Mouse (Mus musculus) intestine, embryonic 14.5 days (tissue): ENCODE results near the gene Il27. TPM values are rescaled to one million over a fixed set of nuclear protein-coding genes. Genes with fewer than 3 reads are reported as not detected.
"Not testable (repeated sequence)": the region's sequence is repeated elsewhere in the genome, so short reads cannot be mapped to it uniquely, and the experiment has no call there.

ENCODE experiments used
- ATAC-seq: fragments of 200-750 bp; cut with Nextera tagmentation; replicated peaks from 2 replicates; pipeline ENCODE4 v1.8.0; 2017; ENCODE audit warnings: low read depth, moderate number of reproducible peaks, moderate TSS enrichment, moderate library complexity; ENCODE audit not compliant: low FRiP score, low TSS enrichment
- DNase-seq: peaks from one replicate; pipeline ENCODE4 v3.0.0-alpha.2; 2018; ENCODE audit warnings: low spot score
- H3K27ac ChIP-seq: fragments of 300-500 bp; sonication (generic); 2 replicates; pipeline ENCODE4 v1.5.1; 2014; ENCODE audit warnings: low read depth, mild to moderate bottlenecking, control low read depth
- H3K27me3 ChIP-seq: fragments of 300-500 bp; sonication (generic); replicated peaks from 2 replicates; pipeline ENCODE4 v1.6.1; 2014; ENCODE audit warnings: low read length, control low read depth; ENCODE audit not compliant: control insufficient read depth, insufficient read depth
- H3K36me3 ChIP-seq: fragments of 300-500 bp; sonication (generic); 2 replicates; pipeline ENCODE4 v1.6.1; 2014; ENCODE audit warnings: low read length, control low read depth; ENCODE audit not compliant: control insufficient read depth, insufficient read depth
- H3K4me1 ChIP-seq: fragments of 300-500 bp; sonication (generic); replicated peaks from 2 replicates; pipeline ENCODE4 v1.6.1; 2014; ENCODE audit warnings: low read length, control low read depth, mixed read lengths; ENCODE audit not compliant: control insufficient read depth, insufficient read depth
- H3K4me2 ChIP-seq: fragments of 300-500 bp; sonication (generic); 2 replicates; pipeline ENCODE4 v1.6.1; 2014; ENCODE audit warnings: low read length
- H3K4me3 ChIP-seq: fragments of 300-500 bp; sonication (generic); 2 replicates; pipeline ENCODE4 v1.5.1; 2014; ENCODE audit warnings: low read depth, low read length, control low read depth, mixed read lengths
- H3K9ac ChIP-seq: fragments of 300-500 bp; sonication (generic); 2 replicates; pipeline ENCODE4 v1.6.1; 2014; ENCODE audit warnings: mild to moderate bottlenecking, low read length
- H3K9me3 ChIP-seq: fragments of 300-500 bp; sonication (generic); 2 replicates; pipeline ENCODE4 v1.6.1; 2016; ENCODE audit warnings: low read length, control low read depth; ENCODE audit not compliant: control insufficient read depth
- WGBS: fragments of 180-500 bp; shearing (Covaris S2); extraction: QIAGEN DNeasy Blood & Tissue Kit; methylation state at CpG from one replicate; pipeline ENCODE4 v1.1.7; 2014; 5-methylcytosine and 5-hydroxymethylcytosine counted together
- polyA plus RNA-seq: library from polyadenylated mRNA; unstranded; fragments of >200 nt; fragmentation: Nextera tagmentation; extraction: Ambion mirVana; gene quantifications from 2 replicates; pipeline ENCODE4 v1.2.1, GENCODE M21; 2014

The Il27 gene
- not detected in 2 replicates for polyA plus RNA-seq

DNA sequence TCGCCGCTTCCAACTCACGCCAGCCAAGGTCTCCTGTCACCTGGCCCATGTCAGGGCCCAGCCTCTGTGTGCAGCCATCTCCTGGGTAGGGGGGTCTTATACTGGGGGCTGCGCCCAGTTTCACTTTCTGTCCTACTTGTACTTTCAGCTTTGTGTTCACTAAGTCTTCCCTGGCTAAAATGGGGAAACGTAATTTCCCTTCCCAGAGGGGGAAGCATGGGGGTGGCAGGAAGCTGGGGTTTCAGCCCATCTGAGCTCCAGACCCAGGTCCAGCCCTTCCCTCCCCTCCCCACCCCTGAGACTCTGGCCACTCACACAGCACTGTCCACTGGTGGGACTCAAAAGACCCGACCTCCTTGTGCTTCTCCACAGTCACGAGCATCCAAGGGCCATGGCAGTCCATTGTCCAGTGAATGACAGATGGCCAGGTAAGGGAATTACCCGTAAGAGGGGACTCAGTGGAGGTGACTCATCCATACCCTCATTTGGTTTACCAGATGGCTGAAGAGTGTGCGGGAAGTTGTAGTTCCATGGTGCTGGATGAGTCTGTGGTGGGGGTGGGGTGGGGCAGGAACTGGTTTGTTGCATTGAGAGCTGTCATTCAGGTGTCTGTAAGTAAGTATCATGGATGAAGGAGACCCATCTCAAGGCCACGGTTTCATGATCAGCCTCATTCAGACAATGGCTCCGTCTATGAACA, at the start of gene Il27:
Gene Il27, minus strand, starts transcription at position 80 of the 700 bp plus-strand sequence.
- Histone ChIP-seq H3K36me3 (no peaks in the 10 kb centered on the region), H3K9me3 (no peaks in the 10 kb centered on the region), H3K4me3 (no peak within 1 kb of the TSS), H3K27me3 (no peaks in the 10 kb centered on the region), H3K9ac (no peak within 1 kb of the TSS), H3K4me2 (no peak within 1 kb of the TSS), H3K27ac (no peak within 1 kb of the TSS), H3K4me1 (no peaks in the 10 kb centered on the region)
- 80% methylated on average over 11 of the region's 11 CpGs for WGBS
- no peak; the same call in 1 of the 2 replicates for ATAC-seq
- DNase-seq: no peak

DNA sequence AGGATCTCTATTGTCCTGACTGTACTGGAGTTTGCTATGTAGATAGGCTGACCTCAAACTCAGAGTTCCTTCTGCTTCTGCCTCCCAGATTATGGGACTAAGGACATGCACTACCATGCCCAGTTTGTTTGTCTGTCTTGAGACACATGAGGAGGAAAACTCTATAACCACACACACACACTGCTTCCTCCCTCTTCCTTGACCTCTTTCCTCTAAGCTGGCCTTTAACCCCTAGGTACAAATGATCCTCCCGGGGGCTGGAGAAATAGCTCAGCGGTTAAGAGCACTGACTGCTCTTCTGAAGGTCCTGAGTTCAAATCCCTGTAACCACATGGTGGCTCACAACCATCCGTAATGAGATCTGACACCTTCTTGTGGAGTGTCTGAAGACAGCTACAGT, 49.6 kb upstream of the Il27 start:
- Histone ChIP-seq H3K9ac (no peak overlapping the region), H3K4me1 (0 out of 2 replicates have a peak, but pooled peaks cover 5% of the 10 kb centered on the region), H3K4me2 (no peak overlapping the region), H3K27me3 (no peaks in the 10 kb centered on the region), H3K9me3 (no peaks in the 10 kb centered on the region), H3K27ac (no peak overlapping the region), H3K4me3 (no peak overlapping the region), H3K36me3 (no peaks in the 10 kb centered on the region)
- 51% methylated on average over 3 of the region's 3 CpGs for WGBS
- DNase-seq (no peak), ATAC-seq (no peak)

DNA sequence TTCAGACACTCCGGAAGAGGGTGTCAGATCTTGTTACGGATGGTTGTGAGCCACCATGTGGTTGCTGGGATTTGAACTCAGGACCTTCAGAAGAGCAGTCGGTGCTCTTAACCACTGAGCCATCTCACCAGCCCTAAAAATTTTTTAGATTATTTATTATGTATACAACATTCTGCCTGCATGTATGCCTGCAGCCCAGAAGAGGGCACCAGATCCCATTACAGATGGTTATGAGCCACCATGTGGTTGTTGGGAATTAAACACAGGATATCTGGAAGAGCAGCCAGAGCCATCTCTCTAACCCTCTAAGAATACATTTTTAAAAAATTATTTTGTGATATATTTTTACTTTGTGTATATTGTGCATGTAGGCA, 48.5 kb upstream of the Il27 start:
- H3K36me3 ChIP-seq, H3K9me3 ChIP-seq, H3K27me3 ChIP-seq, H3K27ac ChIP-seq, H3K4me3 ChIP-seq, H3K4me2 ChIP-seq, H3K9ac ChIP-seq, DNase-seq, H3K4me1 ChIP-seq: not testable (repeated sequence)
- WGBS: 52% methylated on average over 2 of the region's 3 CpGs
- 0 out of 2 replicates have a peak, but pooled peaks have one; percentile 32 for ATAC-seq

DNA sequence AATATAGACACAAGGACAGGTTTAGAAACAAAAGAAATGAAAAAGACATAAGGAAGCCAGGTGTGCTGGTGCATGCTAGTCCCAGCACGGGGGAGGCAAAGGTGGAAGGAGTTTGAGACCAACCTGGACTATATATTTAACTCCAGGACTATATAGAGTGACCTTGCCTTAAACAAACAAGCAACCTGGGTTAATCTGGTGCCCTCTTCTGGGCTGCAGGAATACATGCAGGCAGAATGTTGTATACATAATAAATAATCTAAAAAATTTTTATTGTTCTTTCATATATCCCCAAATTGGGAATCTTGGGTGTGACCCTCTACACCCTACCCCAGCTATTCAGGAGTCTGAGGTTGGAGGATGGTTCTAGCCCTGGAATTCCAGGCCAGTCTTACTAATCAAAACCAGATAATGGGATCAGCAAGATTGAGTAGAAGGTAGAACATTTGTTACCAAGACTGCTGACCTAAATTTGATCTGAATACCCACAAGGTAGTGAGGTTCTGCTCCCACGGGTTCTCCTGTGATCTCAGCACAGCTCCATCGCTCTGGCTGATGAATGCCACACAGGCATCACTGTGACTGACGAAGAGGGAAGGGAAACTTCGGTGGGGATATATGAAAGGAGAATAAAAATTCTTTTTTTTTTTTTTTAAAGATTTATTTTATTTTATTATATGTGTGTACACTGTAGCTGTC, 48.0 kb upstream of the Il27 start:
- WGBS: 70% methylated on average over 5 of the region's 5 CpGs
- ATAC-seq (0 out of 2 replicates have a peak, but pooled peaks have one; percentile 3), DNase-seq (no peak)
- Histone ChIP-seq H3K27ac (no peak overlapping the region), H3K9ac (no peak overlapping the region), H3K36me3 (no peaks in the 10 kb centered on the region), H3K4me2 (no peak overlapping the region), H3K9me3 (no peaks in the 10 kb centered on the region), H3K27me3 (no peaks in the 10 kb centered on the region), H3K4me1 (no peaks in the 10 kb centered on the region), H3K4me3 (no peak overlapping the region)

DNA sequence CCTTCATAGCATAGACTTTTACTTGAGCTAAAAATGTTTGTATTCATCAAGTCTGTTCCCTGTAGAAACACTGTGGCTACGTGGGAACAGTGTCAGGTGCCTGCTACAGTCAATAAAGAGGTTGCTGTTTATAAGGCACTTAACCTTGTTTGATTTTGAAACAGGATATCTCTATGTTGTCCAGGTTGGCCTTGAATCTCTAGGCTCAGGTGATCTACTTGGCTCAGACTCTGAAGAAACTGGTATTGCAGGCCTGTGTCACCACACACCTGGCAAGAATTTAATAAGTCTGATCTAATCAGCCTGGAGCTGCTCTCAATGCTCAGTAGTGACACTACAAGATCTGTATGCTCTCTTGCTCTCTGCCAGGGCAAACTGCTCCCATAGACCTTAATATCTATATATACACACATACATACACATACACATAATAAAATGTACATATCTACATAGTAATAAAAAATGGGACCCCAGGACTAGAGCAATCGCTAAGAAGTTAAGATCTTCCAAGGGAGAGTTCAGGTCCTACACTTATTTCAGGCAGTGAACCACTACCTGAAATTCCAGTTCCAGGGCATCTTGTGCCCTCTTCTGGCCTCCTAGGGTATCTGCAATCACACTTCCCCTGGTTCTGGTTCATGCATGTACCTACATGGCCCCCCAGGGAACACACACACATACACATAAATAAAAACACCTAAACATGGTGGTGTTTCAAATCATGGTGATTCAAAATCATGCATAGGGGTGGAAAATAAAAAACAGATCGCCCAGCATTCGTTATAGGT, 42.2 kb upstream of the Il27 start:
- Histone ChIP-seq H3K4me1 (no peaks in the 10 kb centered on the region), H3K9ac (no peak overlapping the region), H3K27ac (no peak overlapping the region), H3K9me3 (no peaks in the 10 kb centered on the region), H3K36me3 (no peaks in the 10 kb centered on the region), H3K27me3 (no peaks in the 10 kb centered on the region), H3K4me3 (no peak overlapping the region), H3K4me2 (no peak overlapping the region)
- peak; percentile 47; the same call in 1 of the 2 replicates for ATAC-seq
- 12% methylated on average over 4 of the region's 4 CpGs for WGBS
- no peak for DNase-seq

DNA sequence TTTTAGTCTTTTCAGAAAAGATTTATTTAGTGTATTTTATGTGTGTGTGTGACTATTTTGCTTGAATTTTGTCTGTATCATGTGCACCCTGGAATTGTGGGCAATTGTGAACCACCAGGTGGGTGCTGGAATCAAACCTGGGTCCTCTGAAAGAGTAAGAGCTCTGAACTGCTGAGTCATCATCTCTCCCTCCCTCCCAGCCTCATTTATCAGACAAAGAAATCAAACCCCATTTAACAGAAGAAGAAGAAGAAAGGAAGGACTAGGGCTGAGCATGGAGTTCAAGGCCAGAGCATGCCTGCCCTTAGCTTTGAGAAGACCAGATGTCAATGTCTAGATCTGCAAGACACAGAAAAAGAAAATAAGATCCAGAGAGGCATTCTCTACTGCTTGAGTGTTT, 40.6 kb upstream of the Il27 start:
- H3K27me3 ChIP-seq: no peaks in the 10 kb centered on the region
- no peaks in the 10 kb centered on the region for H3K9me3 ChIP-seq
- H3K27ac ChIP-seq: no peak overlapping the region
- DNase-seq (no peak), ATAC-seq (no peak)
- no peaks in the 10 kb centered on the region for H3K36me3 ChIP-seq
- no peaks in the 10 kb centered on the region for H3K4me1 ChIP-seq
- H3K4me2 ChIP-seq: no peak overlapping the region
- H3K9ac ChIP-seq: no peak overlapping the region
- H3K4me3 ChIP-seq: no peak overlapping the region

DNA sequence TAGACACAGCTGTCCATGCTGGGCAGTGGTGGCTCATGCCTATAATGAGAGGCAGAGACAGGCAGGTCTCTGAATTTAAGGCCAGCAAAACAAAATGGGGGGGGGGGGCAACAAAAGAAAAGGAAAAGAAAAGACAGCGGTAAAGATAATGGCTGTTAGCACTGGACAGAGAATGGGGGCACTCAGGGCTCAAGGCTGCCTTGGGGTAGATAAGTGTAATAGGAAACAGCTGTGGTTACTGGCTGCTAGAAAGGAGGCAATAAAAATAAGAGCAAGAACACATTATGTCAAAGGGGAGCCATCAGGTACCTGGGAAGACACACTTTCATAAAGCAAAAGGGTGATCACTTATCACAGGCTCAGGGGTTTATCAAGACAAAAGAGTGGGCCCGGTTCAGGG, 37.7 kb upstream of the Il27 start:
- Histone ChIP-seq H3K36me3 (no peaks in the 10 kb centered on the region), H3K9ac (no peak overlapping the region), H3K9me3 (no peaks in the 10 kb centered on the region), H3K4me1 (no peaks in the 10 kb centered on the region), H3K27ac (no peak overlapping the region), H3K27me3 (no peaks in the 10 kb centered on the region), H3K4me2 (no peak overlapping the region), H3K4me3 (no peak overlapping the region)
- ATAC-seq (no peak), DNase-seq (no peak)
- 80% methylated on average over 2 of the region's 2 CpGs for WGBS

DNA sequence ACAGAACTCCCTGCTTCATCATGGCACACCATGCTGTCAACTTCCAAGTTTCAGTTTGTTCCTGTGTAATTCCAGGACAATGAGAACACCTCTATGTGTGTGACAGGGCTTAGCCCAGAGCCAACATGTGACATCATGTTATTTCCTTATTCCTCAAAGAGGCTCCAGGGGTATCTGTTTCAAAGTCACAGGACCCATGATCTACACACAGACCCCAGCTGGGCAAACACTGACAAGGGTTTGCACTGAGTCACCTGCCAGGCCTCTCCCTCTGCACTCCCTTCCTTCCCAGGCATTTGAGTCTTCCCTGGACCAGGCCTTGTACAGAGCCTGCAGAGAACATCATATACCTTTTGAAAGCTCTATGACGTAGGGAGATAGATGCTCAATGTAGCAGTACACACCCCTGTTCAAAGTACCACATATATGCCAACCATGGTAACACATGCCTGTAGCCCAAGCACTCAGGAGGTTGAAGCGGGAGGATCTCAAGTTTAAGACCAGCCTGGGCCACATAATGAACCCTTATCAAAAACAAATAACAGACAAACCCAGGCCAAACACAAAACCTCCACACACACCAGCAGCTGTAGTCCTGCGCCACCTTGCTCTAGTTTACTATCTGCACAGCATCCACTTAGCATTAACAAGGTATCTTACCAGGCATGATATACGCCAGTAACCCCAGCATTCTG, 36.2 kb upstream of the Il27 start, which contains the start of gene Nupr1:
Gene Nupr1, minus strand, starts transcription at position 38 of the 695 bp plus-strand sequence.
- no peaks in the 10 kb centered on the region for H3K27me3 ChIP-seq
- no peak within 1 kb of the TSS for H3K4me2 ChIP-seq
- peak; percentile 60 for ATAC-seq

More for the DNA sequence above, 36.2 kb upstream of the Il27 start, which contains the start of gene Nupr1:
- Histone ChIP-seq H3K4me3 (no peak within 1 kb of the TSS), H3K4me1 (no peaks in the 10 kb centered on the region), H3K9ac (no peak within 1 kb of the TSS), H3K9me3 (no peaks in the 10 kb centered on the region), H3K36me3 (no peaks in the 10 kb centered on the region), H3K27ac (peak within 1 kb of the TSS; percentile 59)
- 86% methylated on average over 4 of the region's 4 CpGs for WGBS
- DNase-seq: no peak
